Mouse (Mus musculus) neural tube, embryonic 11.5 days (tissue): ENCODE measurements around the gene Helz. TPM values are rescaled to one million over a fixed set of nuclear protein-coding genes. Genes with fewer than 3 reads are reported as not detected.

Experiments used
- ATAC-seq: fragments of 200-750 bp; cut with Nextera tagmentation; 2 replicates; pipeline ENCODE4 v1.8.0; 2017; ENCODE audit warnings: moderate number of reproducible peaks, mild to moderate bottlenecking, moderate TSS enrichment, moderate library complexity; ENCODE audit not compliant: insufficient read depth, low FRiP score, low TSS enrichment
- DNase-seq: peaks from one replicate; pipeline ENCODE4 v3.0.0-alpha.2; 2015; ENCODE audit warnings: low spot score
- H3K27ac ChIP-seq: fragments of 300-500 bp; sonication (generic); 2 replicates; pipeline ENCODE4 v1.5.1; 2014; ENCODE audit warnings: low read depth, mild to moderate bottlenecking, low read length
- H3K27me3 ChIP-seq: fragments of 300-500 bp; sonication (generic); 2 replicates; pipeline ENCODE4 v1.6.1; 2014; ENCODE audit warnings: mild to moderate bottlenecking, low read length, mixed read lengths; ENCODE audit not compliant: control insufficient read depth, insufficient read depth
- H3K36me3 ChIP-seq: fragments of 300-500 bp; sonication (generic); 2 replicates; pipeline ENCODE4 v1.6.1; 2014; ENCODE audit warnings: mild to moderate bottlenecking, low read length, moderate library complexity, mixed read lengths; ENCODE audit not compliant: control insufficient read depth, insufficient read depth
- H3K4me1 ChIP-seq: fragments of 300-500 bp; sonication (generic); 2 replicates; pipeline ENCODE4 v1.6.1; 2014; ENCODE audit warnings: low read length, mixed read lengths; ENCODE audit not compliant: control insufficient read depth, insufficient read depth
- H3K4me2 ChIP-seq: fragments of 300-500 bp; sonication (generic); 2 replicates; pipeline ENCODE4 v1.6.1; 2014; ENCODE audit warnings: low read depth, mild to moderate bottlenecking, moderate library complexity
- H3K4me3 ChIP-seq: fragments of 300-500 bp; sonication (generic); 2 replicates; pipeline ENCODE4 v1.5.1; 2014; ENCODE audit warnings: low read depth, low read length
- H3K9ac ChIP-seq: fragments of 300-500 bp; sonication (generic); 2 replicates; pipeline ENCODE4 v1.6.1; 2014; ENCODE audit warnings: mild to moderate bottlenecking, low read length
- H3K9me3 ChIP-seq: fragments of 300-500 bp; sonication (generic); 2 replicates; pipeline ENCODE4 v1.6.1; 2016; ENCODE audit warnings: low read length; ENCODE audit not compliant: control insufficient read depth
- WGBS: fragments of 180-500 bp; shearing (Covaris S2); extraction: QIAGEN DNeasy Blood & Tissue Kit; methylation state at CpG from one replicate; pipeline ENCODE4 v1.1.7; 2014; 5-methylcytosine and 5-hydroxymethylcytosine counted together
- polyA plus RNA-seq: library from polyadenylated mRNA; unstranded; fragments of >200 nt; fragmentation: Nextera tagmentation; extraction: Ambion mirVana; gene quantifications from 2 replicates; pipeline ENCODE4 v1.2.1, GENCODE M21; 2014

The Helz gene
- polyA plus RNA-seq, 1 experiment from 2014 or later: 23.5 TPM

DNA sequence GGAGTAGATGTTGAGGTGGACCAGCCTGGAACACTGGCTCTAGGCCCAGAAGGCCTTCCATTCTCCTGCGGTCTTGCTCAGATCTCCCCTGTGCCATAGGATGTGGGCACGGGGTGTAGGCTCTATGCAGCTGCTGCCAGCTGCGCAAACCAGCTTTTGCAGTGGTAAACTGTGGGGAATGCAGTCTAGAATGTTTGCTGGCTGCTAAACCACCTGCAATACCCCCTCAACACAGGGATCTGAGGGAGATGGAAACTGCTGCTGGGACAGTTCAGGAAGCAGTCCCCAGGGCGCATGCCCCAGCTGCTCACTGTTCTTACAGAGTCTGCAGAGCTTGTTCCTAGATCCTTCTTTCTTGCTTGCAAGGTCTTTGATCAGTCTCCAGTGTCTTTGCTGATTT, 96.7 kb downstream of the Helz start:
- H3K9ac ChIP-seq: no peak overlapping the region
- H3K27ac ChIP-seq: no peak overlapping the region
- H3K4me2 ChIP-seq: no peak overlapping the region
- ATAC-seq (no peak), DNase-seq (no peak)
- no peaks in the 10 kb centered on the region for H3K4me1 ChIP-seq
- H3K27me3 ChIP-seq: no peaks in the 10 kb centered on the region
- H3K36me3 ChIP-seq: peaks cover 2% of the 10 kb centered on the region; the same call in 1 of the 2 replicates
- WGBS: 92% methylated on average over 4 of the region's 4 CpGs
- H3K9me3 ChIP-seq: no peaks in the 10 kb centered on the region
- no peak overlapping the region for H3K4me3 ChIP-seq

DNA sequence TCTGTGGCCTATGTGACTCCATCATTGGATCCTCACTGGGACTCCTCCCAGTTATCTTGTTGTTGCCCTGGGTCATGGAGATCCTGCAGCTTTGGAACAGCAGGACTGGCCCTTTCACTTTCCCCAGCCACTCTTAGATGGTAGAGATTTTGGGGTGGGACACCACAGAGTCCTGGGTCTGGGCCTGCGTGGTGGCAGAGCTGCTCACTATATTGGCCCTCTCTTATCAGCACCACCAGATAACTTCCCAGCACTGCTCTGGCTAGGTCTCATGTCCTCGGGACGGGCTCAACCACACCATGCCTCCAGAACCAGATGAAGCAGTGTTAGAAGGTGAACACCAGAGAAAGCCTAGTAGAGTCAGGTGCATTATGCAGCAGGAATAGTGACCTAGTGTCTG, 99.6 kb downstream of the Helz start:
- H3K4me1 ChIP-seq: no peaks in the 10 kb centered on the region
- no peak overlapping the region for H3K4me2 ChIP-seq
- H3K27me3 ChIP-seq: no peaks in the 10 kb centered on the region
- H3K27ac ChIP-seq: no peak overlapping the region
- H3K9ac ChIP-seq: no peak overlapping the region
- no peak for DNase-seq
- no peaks in the 10 kb centered on the region for H3K9me3 ChIP-seq
- peaks cover 2% of the 10 kb centered on the region; the same call in 1 of the 2 replicates for H3K36me3 ChIP-seq
- no peak for ATAC-seq
- no peak overlapping the region for H3K4me3 ChIP-seq
- 87% methylated on average over 3 of the region's 3 CpGs for WGBS

DNA sequence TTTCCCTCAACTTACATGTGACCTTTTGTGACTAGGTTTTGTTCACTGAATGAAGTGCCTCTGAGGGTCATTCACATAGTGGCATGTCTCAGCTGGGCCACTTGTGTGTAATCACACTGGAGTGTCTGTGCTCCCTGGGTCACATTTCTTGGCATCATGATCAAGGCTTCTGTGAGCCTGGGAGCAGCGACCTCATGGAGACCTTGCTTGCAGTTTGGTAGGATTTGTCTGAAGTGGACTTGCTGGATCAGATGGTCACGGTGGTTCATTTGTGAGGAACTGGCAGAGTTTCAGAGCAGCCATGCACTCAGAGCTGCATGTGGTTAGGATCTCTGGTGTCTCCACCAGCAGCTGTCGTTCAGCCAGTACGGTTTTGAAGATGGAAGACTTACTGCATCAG, 100.9 kb downstream of the Helz start:
- peaks cover 2% of the 10 kb centered on the region; the same call in 1 of the 2 replicates for H3K36me3 ChIP-seq
- H3K4me1 ChIP-seq: no peaks in the 10 kb centered on the region
- H3K27me3 ChIP-seq: no peaks in the 10 kb centered on the region
- no peak overlapping the region for H3K4me2 ChIP-seq
- no peaks in the 10 kb centered on the region for H3K9me3 ChIP-seq
- DNase-seq (no peak), ATAC-seq (no peak)
- H3K9ac ChIP-seq: no peak overlapping the region
- H3K4me3 ChIP-seq: no peak overlapping the region
- no peak overlapping the region for H3K27ac ChIP-seq
- 90% methylated on average over 4 of the region's 4 CpGs for WGBS

DNA sequence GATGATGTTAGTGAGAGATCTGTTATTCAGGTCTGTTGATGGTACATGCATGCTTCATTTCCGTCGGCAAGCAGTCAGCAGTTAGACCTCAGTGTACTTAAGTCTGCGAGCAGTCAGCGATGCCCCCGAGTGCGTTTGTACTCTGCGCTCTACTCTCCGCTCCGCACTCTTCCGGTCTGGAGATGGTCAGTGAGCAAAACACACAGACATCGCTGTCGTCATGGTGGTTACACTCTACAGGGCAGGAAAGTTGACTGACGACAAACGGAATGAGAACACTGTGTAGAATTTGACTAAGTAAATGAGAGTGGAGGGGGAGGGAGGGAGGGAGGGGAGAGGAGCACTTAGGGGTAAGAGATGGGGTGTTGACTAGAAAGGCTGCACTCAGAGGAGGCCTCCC, 101.7 kb downstream of the Helz start:
- 95% methylated on average over 14 of the region's 14 CpGs for WGBS
- H3K36me3 ChIP-seq: peaks cover 2% of the 10 kb centered on the region; the same call in 1 of the 2 replicates

DNA sequence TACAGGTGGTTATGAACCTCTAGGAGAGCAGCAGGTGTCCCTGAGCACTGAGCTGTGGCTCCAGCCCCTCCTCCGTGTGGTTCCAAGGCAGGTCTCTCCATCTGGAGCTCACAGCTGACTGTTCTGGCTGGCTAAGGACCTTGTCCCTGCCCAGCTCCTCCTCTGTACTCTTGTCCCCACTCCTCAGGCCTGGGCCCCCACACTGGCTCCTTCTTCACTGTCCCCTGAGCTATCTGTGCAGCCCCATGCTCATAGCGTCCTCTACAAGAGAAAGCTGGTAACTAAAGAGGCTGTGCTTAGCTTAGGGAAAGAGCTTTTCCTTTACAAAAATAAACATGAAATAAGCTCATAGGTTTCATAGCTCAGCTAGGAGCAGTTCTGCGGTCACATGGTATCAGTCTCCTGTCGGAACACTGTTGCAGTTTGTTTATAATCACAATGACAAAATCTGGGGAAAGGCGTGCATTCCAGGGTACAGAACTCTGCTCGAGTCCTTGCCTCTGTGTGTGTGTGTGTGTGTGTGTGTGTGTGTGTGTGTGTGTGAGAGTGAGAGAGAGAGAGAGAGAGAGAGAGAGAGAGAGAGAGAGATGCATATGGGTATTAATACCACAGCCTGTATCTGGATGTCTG, 102.8 kb downstream of the Helz start:
- Histone ChIP-seq H3K27ac (no peak overlapping the region), H3K27me3 (no peaks in the 10 kb centered on the region), H3K4me2 (no peak overlapping the region), H3K9ac (no peak overlapping the region), H3K4me3 (no peak overlapping the region), H3K4me1 (no peaks in the 10 kb centered on the region), H3K36me3 (peaks cover 2% of the 10 kb centered on the region; the same call in 1 of the 2 replicates), H3K9me3 (no peaks in the 10 kb centered on the region)
- DNase-seq: no peak
- ATAC-seq: no peak
- 90% methylated on average over 6 of the region's 6 CpGs for WGBS

More for the DNA sequence above, 101.7 kb downstream of the Helz start:
- no peaks in the 10 kb centered on the region for H3K9me3 ChIP-seq
- ATAC-seq: no peak
- DNase-seq: no peak
- H3K4me1 ChIP-seq: no peaks in the 10 kb centered on the region
- H3K4me3 ChIP-seq: no peak overlapping the region
- H3K27me3 ChIP-seq: no peaks in the 10 kb centered on the region
- H3K9ac ChIP-seq: no peak overlapping the region
- H3K27ac ChIP-seq: no peak overlapping the region
- no peak overlapping the region for H3K4me2 ChIP-seq

DNA sequence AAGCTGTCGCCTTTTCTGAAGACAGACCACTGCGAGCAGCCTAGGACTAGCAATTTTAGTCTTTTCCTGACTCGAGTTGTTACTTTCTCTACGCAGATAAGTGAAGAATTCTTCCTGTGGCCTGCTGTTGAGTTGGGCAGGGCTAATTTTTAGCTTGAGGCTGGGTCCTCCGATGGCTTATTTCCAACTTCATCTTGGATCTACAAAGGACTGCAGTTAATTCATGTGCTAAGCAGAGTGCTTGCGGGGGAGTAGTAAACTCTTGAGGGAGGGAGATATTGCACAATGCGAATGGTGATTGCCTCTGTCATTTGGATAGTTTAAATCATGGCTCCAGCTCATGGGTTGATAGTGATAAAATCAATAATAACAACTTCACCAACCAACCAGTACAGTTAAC, 103.7 kb downstream of the Helz start:
- DNase-seq (no peak), ATAC-seq (no peak)
- Histone ChIP-seq H3K4me3 (no peak overlapping the region), H3K9ac (no peak overlapping the region), H3K9me3 (no peaks in the 10 kb centered on the region), H3K4me1 (no peaks in the 10 kb centered on the region), H3K27me3 (no peaks in the 10 kb centered on the region), H3K27ac (no peak overlapping the region), H3K4me2 (no peak overlapping the region), H3K36me3 (peaks cover 5% of the 10 kb centered on the region; the same call in 1 of the 2 replicates)
- 90% methylated on average over 7 of the region's 7 CpGs for WGBS

- WGBS: 76% methylated on average over 8 of the region's 8 CpGs
- Histone ChIP-seq H3K27ac (no peak overlapping the region), H3K4me2 (no peak overlapping the region), H3K9me3 (no peaks in the 10 kb centered on the region), H3K27me3 (no peaks in the 10 kb centered on the region), H3K4me3 (no peak overlapping the region), H3K4me1 (no peaks in the 10 kb centered on the region), H3K36me3 (peaks cover 5% of the 10 kb centered on the region; the same call in 1 of the 2 replicates), H3K9ac (no peak overlapping the region)
- DNase-seq: no peak
- ATAC-seq: no peak
Measured at GRCm38 (mm10) chr11:107652137-107652536, 104.4 kb downstream of the Helz start.

GRCm38 (mm10) chr11:107655538-107655937, 107.8 kb downstream of the Helz start:
- H3K27ac ChIP-seq: no peak overlapping the region
- no peaks in the 10 kb centered on the region for H3K9me3 ChIP-seq
- no peaks in the 10 kb centered on the region for H3K27me3 ChIP-seq
- WGBS: 89% methylated on average over 4 of the region's 4 CpGs
- DNase-seq (no peak), ATAC-seq (no peak)
- no peaks in the 10 kb centered on the region for H3K4me1 ChIP-seq
- H3K4me3 ChIP-seq: no peak overlapping the region
- no peak overlapping the region for H3K4me2 ChIP-seq
- peaks cover 3% of the 10 kb centered on the region; the same call in 1 of the 2 replicates for H3K36me3 ChIP-seq
- H3K9ac ChIP-seq: no peak overlapping the region

DNA sequence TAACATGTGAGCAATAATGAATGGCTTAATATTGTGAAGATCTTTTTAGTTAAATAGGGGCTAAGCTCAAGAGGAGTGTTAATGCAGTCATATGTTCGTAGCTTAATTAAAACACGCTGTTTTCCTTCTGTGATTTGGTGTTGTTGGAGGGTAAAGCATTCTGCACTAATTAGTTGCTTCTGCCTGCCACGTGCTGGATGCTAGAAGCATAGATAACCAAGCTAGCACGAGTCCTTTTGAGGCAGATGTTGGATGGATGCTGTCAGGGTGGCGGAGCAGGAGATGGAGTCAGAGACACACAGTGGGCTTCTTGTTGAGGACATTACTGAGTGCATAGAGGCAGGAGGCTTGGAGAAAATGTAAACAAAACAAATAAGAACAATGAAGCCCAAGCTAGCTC, 109.4 kb downstream of the Helz start:
- ATAC-seq: no peak
- 89% methylated on average over 5 of the region's 5 CpGs for WGBS
- no peaks in the 10 kb centered on the region for H3K4me1 ChIP-seq
- H3K36me3 ChIP-seq: peaks cover 9% of the 10 kb centered on the region
- no peak overlapping the region for H3K9ac ChIP-seq
- no peaks in the 10 kb centered on the region for H3K9me3 ChIP-seq
- no peak for DNase-seq
- no peaks in the 10 kb centered on the region for H3K27me3 ChIP-seq
- H3K27ac ChIP-seq: no peak overlapping the region
- no peak overlapping the region for H3K4me3 ChIP-seq
- no peak overlapping the region for H3K4me2 ChIP-seq
